Mouse (Mus musculus) liver, embryonic 14.5 days (tissue): Measurements from ENCODE around the gene Triobp.

Source experiments
- CTCF ChIP-seq: IDR thresholded peaks from 2 replicates; pipeline ENCODE4 v1.5.1; 2016; ENCODE audit warnings: antibody characterized with exemption, low read depth, control low read depth
- EP300 ChIP-seq: IDR thresholded peaks from 2 replicates; pipeline ENCODE4 v1.6.1; 2016; ENCODE audit warnings: antibody characterized with exemption, low read depth

DNA sequence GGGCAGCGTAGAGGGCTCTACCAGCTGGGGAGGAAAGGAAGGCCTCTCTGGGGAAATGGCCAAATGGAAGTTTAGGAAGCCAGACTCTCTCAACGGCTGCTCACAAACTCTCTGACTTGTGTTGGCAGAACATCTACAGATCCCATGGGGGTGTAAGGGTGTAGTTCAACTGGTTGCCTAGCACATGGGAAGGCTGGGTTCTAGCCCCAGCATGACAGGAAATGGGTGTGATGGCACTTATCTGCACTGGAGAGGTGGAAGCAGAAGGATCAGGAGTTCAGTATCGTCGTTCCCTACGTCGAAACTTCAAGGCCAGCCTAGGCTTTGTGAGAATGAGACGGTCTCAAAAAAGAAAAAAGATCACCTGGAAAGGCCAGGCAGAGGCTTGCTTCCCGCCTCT lies 38.5 kb upstream of the Triobp start:
- no peak for TF ChIP-seq CTCF
- TF ChIP-seq EP300 = no peak
